Mouse (Mus musculus) stomach, postnatal 0 days (tissue): ENCODE results near the gene Kcnj4.

ENCODE experiments used
- CTCF ChIP-seq: IDR thresholded peaks from 2 replicates; pipeline ENCODE4 v1.5.1; 2016; ENCODE audit warnings: antibody characterized with exemption, low read depth, mild to moderate bottlenecking, moderate library complexity
- EP300 ChIP-seq: optimal IDR thresholded peaks from 2 replicates; pipeline ENCODE3; 2016; ENCODE audit warnings: antibody characterized with exemption

DNA sequence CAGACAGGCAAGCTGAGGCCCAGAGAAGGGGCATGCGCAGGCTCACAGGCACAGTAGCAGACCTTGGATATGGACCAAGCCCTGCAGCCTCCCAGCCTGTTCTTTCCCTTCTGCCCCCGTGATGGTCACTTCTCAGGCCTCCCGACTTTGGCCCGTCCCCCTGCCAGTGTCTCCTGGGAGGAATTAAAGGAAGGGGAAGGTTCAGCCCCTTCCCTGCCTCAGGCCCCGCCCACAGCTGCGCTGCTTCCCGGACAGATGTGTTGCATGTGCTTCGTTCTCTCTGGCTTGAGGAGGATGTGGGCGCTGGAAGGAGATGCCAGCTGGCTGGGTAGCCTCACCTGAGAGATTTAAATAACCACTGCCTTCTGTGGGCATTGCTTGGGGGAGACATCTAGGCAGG lies 8.9 kb upstream of the Kcnj4 start:
- TF ChIP-seq CTCF (no peak), EP300 (no peak)
